In genomic region chr10:114808799-114809198, GRCm38 (mm10) we compare ENCODE assay signal across 19 mouse cellular contexts. TPM values are rescaled to one million over a fixed set of nuclear protein-coding genes. Genes with fewer than 3 reads are reported as not detected.
DNase-seq lines count a peak whose midpoint lies in the region; ATAC-seq and TF ChIP-seq lines count a peak whose summit lies in the region.
"Had no signal": no experiment of that assay in that cellular context is flagged by ENCODE, and none has a peak within 500 bp of the region (broad histone marks: within the 10 kb centered on the region; RNA-seq: fewer than 3 reads in every experiment).

No protein-coding gene starts in this region.

- DNase-seq in hindbrain, embryonic 14.5 days (ENCODE audit: low spot score) = peak; percentile 35
- no peak for DNase-seq in left cerebral cortex, adult 2 months (ENCODE audit: extremely low spot score in 1 of 2, low spot score in 2 of 2)
- DNase-seq in left cerebral cortex, postnatal 25 days (ENCODE audit: low spot score in 2 of 2) = no peak
- DNase-seq in midbrain, postnatal 0 days (ENCODE audit: low spot score) = peak; percentile 60
- peak; percentile 45 for DNase-seq in brain, embryonic 14.5 days (ENCODE audit: low read depth)
- DNase-seq in neural tube, embryonic 10.5 days (ENCODE audit: extremely low spot score, low spot score) = no peak
- DNase-seq: adrenal gland, postnatal 10 days; cerebellum, adult 18-20 months; cerebellum, adult 9-11 months; gastrocnemius, postnatal 36 days; heart, postnatal 10 days; heart, postnatal 4 days had no signal

- H3K36me3 ChIP-seq in hindbrain, embryonic 14.5 days (replicated peaks; ENCODE audit: control insufficient read depth, insufficient read depth) = no peaks in the 10 kb centered on the region
- no peaks in the 10 kb centered on the region for H3K36me3 ChIP-seq in hindbrain, embryonic 13.5 days
- H3K36me3 ChIP-seq in midbrain, postnatal 0 days (ENCODE audit: insufficient read depth, low read length) = no peaks in the 10 kb centered on the region
- H3K36me3 ChIP-seq in midbrain, embryonic 13.5 days = no peaks in the 10 kb centered on the region
- H3K36me3 ChIP-seq: embryonic facial prominence, embryonic 10.5 days; G1E; hindbrain, embryonic 12.5 days had no signal

- no peak overlapping the region for H3K4me2 ChIP-seq in hindbrain, embryonic 14.5 days (replicated peaks)
- no peak overlapping the region for H3K4me2 ChIP-seq in hindbrain, embryonic 13.5 days
- no peak overlapping the region for H3K4me2 ChIP-seq in midbrain, postnatal 0 days (ENCODE audit: low read depth, low read length, poor library complexity, severe bottlenecking)
- H3K4me2 ChIP-seq in midbrain, embryonic 13.5 days (replicated peaks) = no peak overlapping the region
- H3K4me2 ChIP-seq: hindbrain, embryonic 12.5 days had no signal

- ATAC-seq in hindbrain, embryonic 14.5 days (ENCODE audit: low FRiP score) = no peak
- ATAC-seq in hindbrain, embryonic 13.5 days (ENCODE audit: low FRiP score) = no peak
- no peak for ATAC-seq in midbrain, postnatal 0 days (ENCODE audit: low FRiP score)
- ATAC-seq in midbrain, embryonic 13.5 days = no peak
- ATAC-seq: forebrain, embryonic 16.5 days; inflammation-experienced regulatory T-cells, adult 6 months had no signal

- TF ChIP-seq POLR2A in brain, embryonic 14.5 days (IDR thresholded peaks at IDR 0.05; ENCODE audit: borderline replicate concordance, extremely low read depth, insufficient read depth, insufficient read length, poor library complexity, severe bottlenecking) = no peak

- no peak overlapping the region for H3K9ac ChIP-seq in hindbrain, embryonic 14.5 days
- H3K9ac ChIP-seq in hindbrain, embryonic 13.5 days = no peak overlapping the region
- H3K9ac ChIP-seq in midbrain, postnatal 0 days (replicated peaks; ENCODE audit: low read length, poor library complexity, severe bottlenecking) = no peak overlapping the region
- no peak overlapping the region for H3K9ac ChIP-seq in midbrain, embryonic 13.5 days (replicated peaks)
- H3K9ac ChIP-seq: hindbrain, embryonic 12.5 days had no signal

- intact Hi-C loops in left cerebral cortex, adult 2 months (cut with DNase I) = loop anchor here (10.0 kb wide), 2 partner anchors 354 to 1784 kb away; no protein-coding TSS in a partner anchor
- intact Hi-C loops in left cerebral cortex, postnatal 25 days (cut with DNase I) = loop anchor here (10.0 kb wide), 1 partner anchor 344 kb away; no protein-coding TSS in a partner anchor

- WGBS in hindbrain, embryonic 14.5 days = 38% methylated on average over 3 of the region's 3 CpGs
- 49% methylated on average over 3 of the region's 3 CpGs for WGBS in hindbrain, embryonic 13.5 days
- 19% methylated on average over 3 of the region's 3 CpGs for WGBS in midbrain, postnatal 0 days
- 49% methylated on average over 3 of the region's 3 CpGs for WGBS in midbrain, embryonic 13.5 days

- TF ChIP-seq CTCF in left cerebral cortex, adult 2 months (IDR thresholded peaks at IDR 0.05) = peak; percentile 35
- TF ChIP-seq CTCF in midbrain, postnatal 0 days (IDR thresholded peaks at IDR 0.05) = peak; percentile 56
- no peak for TF ChIP-seq CTCF in brain, embryonic 14.5 days (IDR thresholded peaks at IDR 0.05; ENCODE audit: borderline replicate concordance, extremely low read depth, insufficient read depth, insufficient read length)

- peaks cover 2% of the 10 kb centered on the region; the same call in 1 of the 2 replicates for H3K27me3 ChIP-seq in hindbrain, embryonic 14.5 days (ENCODE audit: control insufficient read depth, insufficient read depth, low read length)
- H3K27me3 ChIP-seq in hindbrain, embryonic 13.5 days = 0 out of 2 replicates have a peak, but pooled peaks cover 2% of the 10 kb centered on the region
- no peaks in the 10 kb centered on the region for H3K27me3 ChIP-seq in midbrain, postnatal 0 days (ENCODE audit: insufficient read depth, low read length)
- H3K27me3 ChIP-seq in midbrain, embryonic 13.5 days = peaks cover 2% of the 10 kb centered on the region; the same call in 1 of the 2 replicates
- H3K27me3 ChIP-seq: hindbrain, embryonic 12.5 days had no signal

- H3K27ac ChIP-seq in hindbrain, embryonic 14.5 days = no peak overlapping the region
- no peak overlapping the region for H3K27ac ChIP-seq in hindbrain, embryonic 13.5 days
- no peak overlapping the region for H3K27ac ChIP-seq in left cerebral cortex, adult 2 months
- H3K27ac ChIP-seq in midbrain, postnatal 0 days (ENCODE audit: low read depth, low read length) = no peak overlapping the region
- no peak overlapping the region for H3K27ac ChIP-seq in midbrain, embryonic 13.5 days
- H3K27ac ChIP-seq: embryonic facial prominence, embryonic 10.5 days; hindbrain, embryonic 12.5 days had no signal

- H3K4me3 ChIP-seq in hindbrain, embryonic 14.5 days (replicated peaks; ENCODE audit: low read length) = no peak overlapping the region
- H3K4me3 ChIP-seq in hindbrain, embryonic 13.5 days = no peak overlapping the region
- no peak overlapping the region for H3K4me3 ChIP-seq in left cerebral cortex, adult 2 months
- no peak overlapping the region for H3K4me3 ChIP-seq in midbrain, postnatal 0 days (ENCODE audit: low read depth, low read length)
- H3K4me3 ChIP-seq in midbrain, embryonic 13.5 days (replicated peaks) = no peak overlapping the region
- H3K4me3 ChIP-seq: embryonic facial prominence, embryonic 10.5 days; hindbrain, embryonic 12.5 days had no signal

- no peaks in the 10 kb centered on the region for H3K9me3 ChIP-seq in hindbrain, embryonic 14.5 days (ENCODE audit: control insufficient read depth, low read length)
- H3K9me3 ChIP-seq in hindbrain, embryonic 13.5 days = no peaks in the 10 kb centered on the region
- H3K9me3 ChIP-seq in midbrain, postnatal 0 days (ENCODE audit: low read length) = no peaks in the 10 kb centered on the region
- H3K9me3 ChIP-seq in midbrain, embryonic 13.5 days = no peaks in the 10 kb centered on the region
- H3K9me3 ChIP-seq: embryonic facial prominence, embryonic 10.5 days; hindbrain, embryonic 12.5 days had no signal

- H3K4me1 ChIP-seq in hindbrain, embryonic 14.5 days (replicated peaks; ENCODE audit: control insufficient read depth, insufficient read depth, low read length) = no peaks in the 10 kb centered on the region
- H3K4me1 ChIP-seq in hindbrain, embryonic 13.5 days (replicated peaks) = no peaks in the 10 kb centered on the region
- H3K4me1 ChIP-seq in midbrain, postnatal 0 days (ENCODE audit: insufficient read depth, low read length) = no peaks in the 10 kb centered on the region
- no peaks in the 10 kb centered on the region for H3K4me1 ChIP-seq in midbrain, embryonic 13.5 days (replicated peaks)
- H3K4me1 ChIP-seq: embryonic facial prominence, embryonic 10.5 days; hindbrain, embryonic 12.5 days had no signal

RNA-seq across cellular contexts. Expression of gene Trhde, which starts 6.7 kb away (rescaled TPM):
- polyA plus RNA-seq in hindbrain, embryonic 14.5 days (2014; fragmentation: Nextera tagmentation; extraction: Ambion mirVana) = 7.7 and 9.5 TPM in 2 replicates
- polyA plus RNA-seq in hindbrain, embryonic 13.5 days (2015; fragmentation: Nextera tagmentation; extraction: Ambion mirVana) = 4.6 and 6.3 TPM in 2 replicates
- total RNA-seq in left cerebral cortex, adult 2 months (2021) = 10 to 100 TPM; 29.1 to 29.6 TPM
- 10 to 100 TPM; 32.1 to 33.0 TPM for total RNA-seq in left cerebral cortex, postnatal 25 days (2021)
- 22.6 and 23.1 TPM in 2 replicates for total RNA-seq in midbrain, postnatal 0 days (2014; rRNA removed)
- 4.7 and 5.5 TPM in 2 replicates for polyA plus RNA-seq in midbrain, postnatal 0 days (2015; fragmentation: Nextera tagmentation; extraction: Ambion mirVana)
- polyA plus RNA-seq in midbrain, embryonic 13.5 days (2015; fragmentation: Nextera tagmentation; extraction: Ambion mirVana) = 3.8 and 4.1 TPM in 2 replicates
- 3.4 and 6.5 TPM in 2 replicates for polyA plus RNA-seq in brain, embryonic 14.5 days (2012; rRNA removed)
- polyA plus RNA-seq: G1E; inflammation-experienced regulatory T-cells, adult 6 months had no signal

Comparison
In these comparisons a context has a peak if more than half of its experiments do, and no peak if none do; other contexts are left out.
1. DNase-seq: peak in hindbrain, embryonic 14.5 days (single experiment), midbrain, postnatal 0 days (single experiment) and brain, embryonic 14.5 days (single experiment); none in left cerebral cortex, adult 2 months (0 of 2), left cerebral cortex, postnatal 25 days (0 of 2) and neural tube, embryonic 10.5 days (single experiment).